Comparison of ENCODE assay signal across 31 mouse cellular contexts in genomic region chr13:56529685-56530084, GRCm38 (mm10). TPM values are rescaled to one million over a fixed set of nuclear protein-coding genes. Genes with fewer than 3 reads are reported as not detected.
DNase-seq lines count a peak whose midpoint lies in the region; ATAC-seq and TF ChIP-seq lines count a peak whose summit lies in the region.
"Had no signal": no experiment of that assay in that cellular context is flagged by ENCODE, and none has a peak within 500 bp of the region (broad histone marks: within the 10 kb centered on the region; RNA-seq: fewer than 3 reads in every experiment).

No protein-coding gene starts in this region.

- no peaks in the 10 kb centered on the region for H3K36me3 ChIP-seq in liver, embryonic 11.5 days (ENCODE audit: control insufficient read depth, insufficient read depth, low read length)
- H3K36me3 ChIP-seq in liver, postnatal 0 days (replicated peaks; ENCODE audit: insufficient read depth, low read length) = no peaks in the 10 kb centered on the region
- no peaks in the 10 kb centered on the region; a peak in 1 of 4 replicates for H3K36me3 ChIP-seq in MEL (ENCODE audit: control insufficient read depth in 1 of 2, insufficient read depth in 2 of 2, low read length in 2 of 2)
- H3K36me3 ChIP-seq: forebrain, embryonic 10.5 days had no signal

- H3K9me3 ChIP-seq in liver, embryonic 11.5 days (ENCODE audit: control insufficient read depth, low read length) = no peaks in the 10 kb centered on the region
- no peaks in the 10 kb centered on the region for H3K9me3 ChIP-seq in liver, postnatal 0 days (ENCODE audit: low read length)
- H3K9me3 ChIP-seq in MEL (replicated peaks; ENCODE audit: insufficient read depth, low read length) = no peaks in the 10 kb centered on the region
- H3K9me3 ChIP-seq: hindbrain, embryonic 15.5 days had no signal

- no peaks in the 10 kb centered on the region for H3K4me1 ChIP-seq in liver, embryonic 11.5 days (replicated peaks; ENCODE audit: control insufficient read depth, insufficient read depth, low read length)
- H3K4me1 ChIP-seq in liver, postnatal 0 days (ENCODE audit: insufficient read depth) = no peaks in the 10 kb centered on the region
- no peaks in the 10 kb centered on the region; a peak in 1 of 4 replicates for H3K4me1 ChIP-seq in MEL (ENCODE audit: control insufficient read depth in 1 of 2, insufficient read depth in 2 of 2, low read length in 2 of 2)
- H3K4me1 ChIP-seq: forebrain, embryonic 10.5 days; forebrain, embryonic 13.5 days; hindbrain, embryonic 12.5 days; hindbrain, embryonic 15.5 days had no signal

- H3K4me2 ChIP-seq in liver, embryonic 11.5 days = no peak overlapping the region
- H3K4me2 ChIP-seq in liver, postnatal 0 days (ENCODE audit: low read depth, low read length) = no peak overlapping the region
- H3K4me2 ChIP-seq: forebrain, embryonic 13.5 days; heart, embryonic 13.5 days; hindbrain, embryonic 12.5 days; hindbrain, embryonic 15.5 days had no signal

- H3K4me3 ChIP-seq in liver, embryonic 11.5 days (ENCODE audit: low read depth, low read length) = no peak overlapping the region
- H3K4me3 ChIP-seq in liver, postnatal 0 days (ENCODE audit: low read depth, low read length) = no peak overlapping the region
- no peak overlapping the region for H3K4me3 ChIP-seq in MEL (ENCODE audit: control insufficient read depth in 1 of 2, insufficient read depth in 1 of 2, low read depth in 2 of 2, low read length in 2 of 2)
- H3K4me3 ChIP-seq: forebrain, embryonic 10.5 days; forebrain, embryonic 13.5 days; heart, embryonic 13.5 days; hindbrain, embryonic 12.5 days; hindbrain, embryonic 15.5 days had no signal

- H3K9ac ChIP-seq in liver, embryonic 11.5 days (ENCODE audit: low read depth, low read length) = no peak overlapping the region
- no peak overlapping the region for H3K9ac ChIP-seq in liver, postnatal 0 days (replicated peaks)
- no peak overlapping the region for H3K9ac ChIP-seq in MEL (ENCODE audit: control insufficient read depth, low read depth, low read length, poor library complexity, severe bottlenecking)
- H3K9ac ChIP-seq: forebrain, embryonic 13.5 days; heart, embryonic 13.5 days; hindbrain, embryonic 12.5 days; hindbrain, embryonic 15.5 days had no signal

- H3K79me2 ChIP-seq in MEL (ENCODE audit: control insufficient read depth, insufficient read depth, low read length, poor library complexity) = no peaks in the 10 kb centered on the region

- no peak for TF ChIP-seq RAD21 in MEL (IDR thresholded peaks at IDR 0.05; ENCODE audit: low read depth, low read length)

- H3K27me3 ChIP-seq in liver, embryonic 11.5 days (replicated peaks; ENCODE audit: control insufficient read depth, insufficient read depth, low read length) = no peaks in the 10 kb centered on the region
- no peaks in the 10 kb centered on the region for H3K27me3 ChIP-seq in liver, postnatal 0 days (ENCODE audit: insufficient read depth, low read length)
- no peaks in the 10 kb centered on the region for H3K27me3 ChIP-seq in MEL (ENCODE audit: control insufficient read depth in 1 of 2, insufficient read depth in 2 of 2, low read length in 2 of 2)
- H3K27me3 ChIP-seq: forebrain, embryonic 13.5 days; heart, embryonic 13.5 days; hindbrain, embryonic 12.5 days; hindbrain, embryonic 15.5 days had no signal

- no peak overlapping the region for H3K27ac ChIP-seq in liver, embryonic 11.5 days (ENCODE audit: low read depth, low read length)
- no peak overlapping the region for H3K27ac ChIP-seq in liver, postnatal 0 days (ENCODE audit: low read depth)
- no peak overlapping the region for H3K27ac ChIP-seq in MEL (ENCODE audit: control insufficient read depth, low read depth, low read length)
- H3K27ac ChIP-seq: forebrain, embryonic 10.5 days; forebrain, embryonic 13.5 days; heart, embryonic 13.5 days; hindbrain, embryonic 12.5 days; hindbrain, embryonic 15.5 days had no signal

- TF ChIP-seq EP300 in liver, postnatal 0 days (IDR thresholded peaks at IDR 0.05; ENCODE audit: low read depth) = no peak
- no peak for TF ChIP-seq EP300 in MEL (IDR thresholded peaks at IDR 0.05; ENCODE audit: low read depth in 1 of 2, low read length in 2 of 2)

- no peak for TF ChIP-seq POLR2A in MEL (IDR thresholded peaks at IDR 0.05; ENCODE audit: control insufficient read depth in 1 of 2, insufficient read depth in 1 of 2, low read depth in 1 of 2, low read length in 2 of 2, poor library complexity in 1 of 2)

- 49% methylated on average over 8 of the region's 8 CpGs for WGBS in liver, embryonic 11.5 days
- WGBS in liver, postnatal 0 days (ENCODE audit: insufficient replicate concordance) = 36% methylated on average over 8 of the region's 8 CpGs

- no peak for TF ChIP-seq CTCF in liver, postnatal 0 days (IDR thresholded peaks at IDR 0.05; ENCODE audit: low read depth)
- TF ChIP-seq CTCF in MEL (IDR thresholded peaks at IDR 0.05 in 2 of 3, conservative IDR thresholded peaks at IDR 0.05 in 1 of 3; ENCODE audit: control insufficient read depth in 1 of 3, insufficient read depth in 1 of 3, low read depth in 2 of 3, low read length in 3 of 3, poor library complexity in 1 of 3, severe bottlenecking in 1 of 3) = no peak

- DNase-seq in liver, embryonic 11.5 days (ENCODE audit: low spot score) = peak; percentile 17
- no peak for DNase-seq in liver, postnatal 0 days
- peak; percentile 5 for DNase-seq in MEL (ENCODE audit: low read depth, low spot score)
- no peak for DNase-seq in urinary bladder, postnatal 14 days (ENCODE audit: low spot score)
- DNase-seq: adrenal gland, adult 8-10 months; adrenal gland, postnatal 25 days; cerebellum, adult 11-12 months; cerebellum, adult 8-10 months; cerebellum, postnatal 10 days; cerebellum, postnatal 36 days; gastrocnemius, postnatal 14 days; heart, postnatal 14 days; heart, postnatal 4 days had no signal

- no peak for ATAC-seq in liver, embryonic 11.5 days (replicated peaks; ENCODE audit: low FRiP score)
- ATAC-seq in liver, postnatal 0 days = no peak
- ATAC-seq in common myeloid progenitor, adult 5-6 weeks (replicated peaks; ENCODE audit: low read depth, poor library complexity, severe bottlenecking) = peak; percentile 39
- ATAC-seq in megakaryocyte progenitor cell, adult 5-6 weeks (replicated peaks; ENCODE audit: poor library complexity) = 0 out of 2 replicates have a peak, but pooled peaks have one; percentile 14
- ATAC-seq: activated CD4-positive, CD25-positive, alpha-beta regulatory T cell, adult 4 months; CD4-positive, CD25-positive, alpha-beta regulatory T cell, adult 4 months; forebrain, embryonic 13.5 days; forebrain, embryonic 16.5 days had no signal

TF ChIP-seq in MEL, 35 proteins besides CTCF, POLR2A, EP300 and RAD21 (continues in another document):
- TF ChIP-seq JUND (IDR thresholded peaks at IDR 0.05; ENCODE audit: low read depth, low read length) = no peak
- no peak for TF ChIP-seq MEF2A (IDR thresholded peaks at IDR 0.05; ENCODE audit: extremely low read depth, insufficient replicate concordance, low read depth, low read length, poor library complexity, severe bottlenecking)
- TF ChIP-seq ETS1 (IDR thresholded peaks at IDR 0.05; ENCODE audit: low read depth, low read length) = no peak
- no peak for TF ChIP-seq MAX (IDR thresholded peaks at IDR 0.05; ENCODE audit: low read length)
- no peak for TF ChIP-seq POLR2AphosphoS5 (IDR thresholded peaks at IDR 0.05; ENCODE audit: borderline replicate concordance, low read depth, low read length)
- TF ChIP-seq ZNF384 (IDR thresholded peaks at IDR 0.05; ENCODE audit: low read depth, low read length) = no peak
- TF ChIP-seq ZC3H11A (IDR thresholded peaks at IDR 0.05; ENCODE audit: low read depth, low read length) = no peak
- no peak for TF ChIP-seq USF2 (IDR thresholded peaks at IDR 0.05; ENCODE audit: borderline replicate concordance in 1 of 2, insufficient read depth in 1 of 2, low read depth in 1 of 2, low read length in 2 of 2)
- TF ChIP-seq MXI1 (IDR thresholded peaks at IDR 0.05; ENCODE audit: low read depth, low read length) = no peak
- TF ChIP-seq TBP (IDR thresholded peaks at IDR 0.05; ENCODE audit: low read depth, low read length) = no peak
- no peak for TF ChIP-seq NELFE (IDR thresholded peaks at IDR 0.05; ENCODE audit: low read depth, low read length)
- TF ChIP-seq USF1 (IDR thresholded peaks at IDR 0.05; ENCODE audit: low read depth, low read length) = no peak
- TF ChIP-seq MYC (IDR thresholded peaks at IDR 0.05; ENCODE audit: low read depth, low read length) = no peak
- no peak for TF ChIP-seq ELF1 (IDR thresholded peaks at IDR 0.05; ENCODE audit: low read depth, low read length)
- no peak for TF ChIP-seq RCOR1 (IDR thresholded peaks at IDR 0.05; ENCODE audit: low read depth, low read length)
- no peak for TF ChIP-seq KAT2A (conservative IDR thresholded peaks at IDR 0.05; ENCODE audit: low read depth, low read length)

RNA-seq across cellular contexts. Expression of gene Fbxl21, which starts 7.4 kb away (rescaled TPM):
- 1.2 and 1.3 TPM in 2 replicates for polyA plus RNA-seq in liver, embryonic 11.5 days (2014; fragmentation: Nextera tagmentation; extraction: Ambion mirVana)
- 1.2 and 1.5 TPM in 2 replicates for polyA plus RNA-seq in liver, postnatal 0 days (2015; fragmentation: Nextera tagmentation; extraction: Ambion mirVana)
- total RNA-seq in MEL (2012; rRNA removed) = not detected in 2 replicates
- polyA plus RNA-seq in MEL (2012; ENCODE audit: insufficient read depth in 1 of 2, insufficient read length in 2 of 2, low read depth in 1 of 2, low replicate concordance in 2 of 2, missing spikeins in 1 of 2) = not detected
- total RNA-seq in common myeloid progenitor, adult 5-6 weeks (2017) = not detected in 2 replicates
- 0.67 and 0.95 TPM in 2 replicates for total RNA-seq in megakaryocyte progenitor cell, adult 5-6 weeks (2015)
- total RNA-seq in megakaryocyte progenitor cell, adult 5-6 weeks (2017) = not detected in 2 replicates

RNA-seq across cellular contexts. Expression of gene Lect2, which starts 18.6 kb away (rescaled TPM):
- polyA plus RNA-seq in liver, embryonic 11.5 days (2014; fragmentation: Nextera tagmentation; extraction: Ambion mirVana) = 31.8 and 34.4 TPM in 2 replicates
- polyA plus RNA-seq in liver, postnatal 0 days (2015; fragmentation: Nextera tagmentation; extraction: Ambion mirVana) = 79.5 and 93.6 TPM in 2 replicates
- total RNA-seq in MEL (2012; rRNA removed) = not detected in 2 replicates
- not detected for polyA plus RNA-seq in MEL (2012; ENCODE audit: insufficient read depth in 1 of 2, insufficient read length in 2 of 2, low read depth in 1 of 2, low replicate concordance in 2 of 2, missing spikeins in 1 of 2)
- total RNA-seq in common myeloid progenitor, adult 5-6 weeks (2017) = not detected in 2 replicates
- total RNA-seq in megakaryocyte progenitor cell, adult 5-6 weeks (2015) = not detected in 2 replicates
- total RNA-seq in megakaryocyte progenitor cell, adult 5-6 weeks (2017) = not detected in 2 replicates
- total RNA-seq: adrenal gland, adult 8-10 months; gastrocnemius, adult 18-20 months; gastrocnemius, postnatal 14 days; heart, postnatal 14 days; heart, postnatal 4 days had no signal
- polyA plus RNA-seq: activated CD4-positive, CD25-positive, alpha-beta regulatory T cell, adult 4 months; C2C12; CD4-positive, CD25-positive, alpha-beta regulatory T cell, adult 4 months; embryonic facial prominence, embryonic 11.5 days; forebrain, embryonic 10.5 days; forebrain, embryonic 13.5 days; forebrain, embryonic 16.5 days; heart, embryonic 16.5 days; hindbrain, embryonic 12.5 days had no signal

RNA-seq across cellular contexts. Expression of gene Il9, which starts 47.6 kb away (rescaled TPM):
- not detected in 2 replicates for polyA plus RNA-seq in liver, embryonic 11.5 days (2014; fragmentation: Nextera tagmentation; extraction: Ambion mirVana)
- polyA plus RNA-seq in liver, postnatal 0 days (2015; fragmentation: Nextera tagmentation; extraction: Ambion mirVana) = not detected in 2 replicates
- total RNA-seq in MEL (2012; rRNA removed) = not detected in 2 replicates
- not detected for polyA plus RNA-seq in MEL (2012; ENCODE audit: insufficient read depth in 1 of 2, insufficient read length in 2 of 2, low read depth in 1 of 2, low replicate concordance in 2 of 2, missing spikeins in 1 of 2)
- not detected in 2 replicates for total RNA-seq in common myeloid progenitor, adult 5-6 weeks (2017)
- not detected in 2 replicates for total RNA-seq in megakaryocyte progenitor cell, adult 5-6 weeks (2015)
- not detected in 2 replicates for total RNA-seq in megakaryocyte progenitor cell, adult 5-6 weeks (2017)
- total RNA-seq: adrenal gland, adult 8-10 months; adrenal gland, postnatal 25 days; gastrocnemius, adult 18-20 months; gastrocnemius, postnatal 14 days; gastrocnemius, postnatal 4 days; heart, postnatal 14 days; heart, postnatal 4 days had no signal
- polyA plus RNA-seq: activated CD4-positive, CD25-positive, alpha-beta regulatory T cell, adult 4 months; brain, embryonic 14.5 days; C2C12; CD4-positive, CD25-positive, alpha-beta regulatory T cell, adult 4 months; embryonic facial prominence, embryonic 11.5 days; embryonic facial prominence, embryonic 14.5 days; forebrain, embryonic 10.5 days; forebrain, embryonic 13.5 days; forebrain, embryonic 16.5 days; heart, embryonic 13.5 days; heart, embryonic 16.5 days; hindbrain, embryonic 12.5 days; hindbrain, embryonic 15.5 days; intestine, embryonic 14.5 days had no signal

Comparison
In these comparisons a context has a peak if more than half of its experiments do, and no peak if none do; other contexts are left out.
1. DNase-seq: peak in liver, embryonic 11.5 days (single experiment) and MEL (single experiment); none in liver, postnatal 0 days (single experiment) and urinary bladder, postnatal 14 days (single experiment).
2. ATAC-seq: peak in common myeloid progenitor, adult 5-6 weeks (single experiment) and megakaryocyte progenitor cell, adult 5-6 weeks (single experiment); none in liver, embryonic 11.5 days (single experiment) and liver, postnatal 0 days (single experiment).